Mouse (Mus musculus) liver, embryonic 14.5 days (tissue): ENCODE measurements around the gene Prss44.

ENCODE experiments used
- CTCF ChIP-seq: IDR thresholded peaks from 2 replicates; pipeline ENCODE4 v1.5.1; 2016; ENCODE audit warnings: antibody characterized with exemption, low read depth, control low read depth
- EP300 ChIP-seq: IDR thresholded peaks from 2 replicates; pipeline ENCODE4 v1.6.1; 2016; ENCODE audit warnings: antibody characterized with exemption, low read depth

- TF ChIP-seq EP300 = no peak
- no peak for TF ChIP-seq CTCF
Measured at GRCm38 (mm10) chr9:110858523-110858922, 44.7 kb downstream of the Prss44 start.
